Mouse (Mus musculus) thymus, adult 2 months (tissue): ENCODE data around the gene Rbp3.

Experiments
- CTCF ChIP-seq: fragments of 200-500 bp; IDR thresholded peaks from 2 replicates; pipeline ENCODE4 v1.5.1; 2012; ENCODE audit warnings: mild to moderate bottlenecking, control low read depth, low read length, moderate library complexity, borderline replicate concordance; ENCODE audit not compliant: control insufficient read depth, poor library complexity, insufficient read depth; ENCODE audit errors: extremely low read depth
- POLR2A ChIP-seq: fragments of 200-500 bp; IDR thresholded peaks from 2 replicates; pipeline ENCODE4 v1.6.1; 2012; ENCODE audit warnings: mild to moderate bottlenecking, low read length, control low read depth, moderate library complexity; ENCODE audit not compliant: control insufficient read depth, poor library complexity, insufficient read depth; ENCODE audit errors: extremely low read depth

GRCm38 (mm10) chr14:33965675-33966074 lies 11.9 kb downstream of the Rbp3 start:
- TF ChIP-seq CTCF, result no peak
- TF ChIP-seq POLR2A, result no peak
